Mouse (Mus musculus): Measurements from ENCODE around the gene Fam178b. TPM values are rescaled to one million over a fixed set of nuclear protein-coding genes. Genes with fewer than 3 reads are reported as not detected.

Gene Fam178b
- polyA plus RNA-seq, 1 experiment: 0.08 TPM

DNA sequence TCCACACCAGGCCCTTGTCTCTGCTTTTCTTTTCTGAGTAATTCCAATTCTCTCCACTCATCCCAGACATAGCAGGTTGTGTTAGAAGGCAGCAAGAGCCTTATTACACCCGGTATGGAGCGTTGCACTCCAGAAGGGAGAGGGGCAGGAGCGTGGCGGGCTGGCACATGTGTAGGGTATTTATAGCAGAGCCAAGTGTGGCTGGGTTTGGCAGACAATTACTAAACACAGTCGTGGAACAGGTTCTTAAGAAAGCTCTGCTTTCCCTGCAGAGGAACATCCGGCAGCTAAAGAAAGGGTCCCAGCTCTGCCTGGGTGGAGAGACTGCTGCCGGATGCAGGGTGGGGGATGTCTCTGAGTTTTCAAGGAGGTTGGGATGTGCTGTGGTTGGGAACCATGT, 76.0 kb downstream of the Fam178b start:
- Histone ChIP-seq H3ac (ENCODE audit: control insufficient read depth, insufficient read length, low read depth) (no peak overlapping the region), H3K27me3 (ENCODE audit: control insufficient read depth, insufficient read depth, insufficient read length) (no peaks in the 10 kb centered on the region), H3K79me3 (ENCODE audit: low read depth) (no peaks in the 10 kb centered on the region), H3K79me2 (ENCODE audit: control insufficient read depth, insufficient read depth) (no peaks in the 10 kb centered on the region), H3K36me3 (ENCODE audit: control insufficient read depth, insufficient read depth) (no peaks in the 10 kb centered on the region), H3K4me3 (ENCODE audit: insufficient read depth, poor library complexity, severe bottlenecking) (no peak overlapping the region)
- TF ChIP-seq USF1 (IDR thresholded peaks at IDR 0.05; ENCODE audit: low read depth): no peak
- no peak for TF ChIP-seq MAX (IDR thresholded peaks at IDR 0.05)
- no peak for TF ChIP-seq FOSL1 (IDR thresholded peaks at IDR 0.05; ENCODE audit: insufficient read depth, low read length, poor library complexity, severe bottlenecking)
- no peak for TF ChIP-seq CEBPB (IDR thresholded peaks at IDR 0.05; ENCODE audit: low read depth)
- no peak for TF ChIP-seq CTCF (IDR thresholded peaks at IDR 0.05; ENCODE audit: control insufficient read depth, insufficient read depth, insufficient read length)
- no peak for TF ChIP-seq MYOD1 (IDR thresholded peaks at IDR 0.05; ENCODE audit: control insufficient read depth, insufficient read length, low read depth)
- TF ChIP-seq MYOG (IDR thresholded peaks at IDR 0.05; ENCODE audit: control insufficient read depth, extremely low read depth, insufficient read length): no peak

DNA sequence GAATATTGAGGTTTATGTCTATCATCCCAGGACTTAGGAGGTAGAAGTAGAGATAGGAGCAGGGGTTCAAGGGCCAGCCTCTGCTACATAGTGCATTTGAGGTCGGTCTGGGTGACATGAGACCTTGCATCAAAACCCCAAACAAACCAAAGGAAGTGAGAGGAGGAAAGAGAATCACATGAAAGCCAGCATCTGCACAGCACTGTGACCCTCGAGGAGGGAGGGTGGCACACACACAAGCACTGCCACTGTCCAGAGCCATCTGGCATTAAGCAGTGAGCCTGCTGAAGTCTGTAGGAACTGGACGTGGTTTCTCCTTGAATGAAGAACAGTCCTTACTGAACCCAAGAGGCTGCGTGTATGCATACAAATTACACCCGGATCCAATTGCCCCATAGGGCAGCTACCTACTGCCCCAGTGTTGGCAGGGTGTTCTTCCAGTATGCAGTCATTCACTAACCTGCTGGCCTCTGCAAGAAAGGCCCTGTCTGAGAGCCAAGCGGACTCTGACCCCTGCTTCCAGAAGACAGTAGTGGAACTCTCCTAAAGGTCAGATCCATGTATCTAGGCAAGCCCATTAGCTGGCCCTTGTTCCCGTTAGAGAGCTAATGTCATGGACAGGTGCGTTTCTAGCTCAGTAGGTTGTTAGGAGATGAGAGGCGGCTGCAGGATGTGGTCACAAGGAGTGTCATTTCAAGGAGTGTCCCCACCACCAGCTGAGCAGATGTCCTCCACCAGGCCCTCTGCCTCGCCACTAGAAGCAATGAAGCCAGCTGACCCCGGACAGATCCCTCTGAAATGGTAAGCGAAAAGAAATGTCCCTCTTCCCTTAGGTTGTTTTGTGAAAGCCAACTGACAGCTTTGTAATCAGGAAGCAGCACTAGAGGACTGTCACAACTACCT, 78.5 kb downstream of the Fam178b start:
- H3K27me3 ChIP-seq (ENCODE audit: control insufficient read depth, insufficient read depth, insufficient read length): no peaks in the 10 kb centered on the region
- H3K36me3 ChIP-seq (ENCODE audit: control insufficient read depth, insufficient read depth): no peaks in the 10 kb centered on the region
- no peak overlapping the region for H3ac ChIP-seq (ENCODE audit: control insufficient read depth, insufficient read length, low read depth)
- no peaks in the 10 kb centered on the region for H3K79me2 ChIP-seq (ENCODE audit: control insufficient read depth, insufficient read depth)
- H3K4me3 ChIP-seq (ENCODE audit: insufficient read depth, poor library complexity, severe bottlenecking): no peak overlapping the region
- no peak for TF ChIP-seq USF1 (IDR thresholded peaks at IDR 0.05; ENCODE audit: low read depth)
- TF ChIP-seq CTCF (IDR thresholded peaks at IDR 0.05; ENCODE audit: control insufficient read depth, insufficient read depth, insufficient read length): no peak
- no peaks in the 10 kb centered on the region for H3K79me3 ChIP-seq (ENCODE audit: low read depth)

DNA sequence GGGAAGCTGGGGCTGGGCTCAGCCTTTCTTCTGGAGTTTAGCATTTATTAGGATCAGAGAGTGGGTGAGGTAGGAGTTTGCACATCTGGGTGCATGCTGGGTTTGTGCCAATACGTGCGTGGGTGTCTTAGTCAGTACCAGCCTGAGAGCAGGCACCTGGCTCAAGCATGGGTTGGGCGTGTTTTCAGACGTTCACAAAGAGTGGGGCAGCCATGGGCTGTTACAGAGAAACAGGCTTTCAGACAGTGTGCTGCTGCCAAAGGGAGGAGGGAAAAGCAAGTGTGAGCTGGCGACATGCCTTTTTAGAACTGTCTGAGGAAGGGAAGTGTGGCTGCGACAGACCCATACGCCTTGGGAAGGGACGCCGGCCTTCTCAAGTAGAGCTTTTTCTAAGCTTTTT, 79.6 kb downstream of the Fam178b start:
- no peaks in the 10 kb centered on the region for H3K79me3 ChIP-seq (ENCODE audit: low read depth)
- H3K4me3 ChIP-seq (ENCODE audit: insufficient read depth, poor library complexity, severe bottlenecking): no peak overlapping the region
- no peaks in the 10 kb centered on the region for H3K79me2 ChIP-seq (ENCODE audit: control insufficient read depth, insufficient read depth)
- no peaks in the 10 kb centered on the region for H3K36me3 ChIP-seq (ENCODE audit: control insufficient read depth, insufficient read depth)
- H3ac ChIP-seq (ENCODE audit: control insufficient read depth, insufficient read length, low read depth): no peak overlapping the region
- TF ChIP-seq CTCF (IDR thresholded peaks at IDR 0.05; ENCODE audit: control insufficient read depth, insufficient read depth, insufficient read length) (no peak), MAX (IDR thresholded peaks at IDR 0.05) (no peak), USF1 (IDR thresholded peaks at IDR 0.05; ENCODE audit: low read depth) (no peak), MYOD1 (IDR thresholded peaks at IDR 0.05; ENCODE audit: control insufficient read depth, insufficient read length, low read depth) (no peak), MYOG (IDR thresholded peaks at IDR 0.05; ENCODE audit: control insufficient read depth, extremely low read depth, insufficient read length) (no peak), FOSL1 (IDR thresholded peaks at IDR 0.05; ENCODE audit: insufficient read depth, low read length, poor library complexity, severe bottlenecking) (no peak), CEBPB (IDR thresholded peaks at IDR 0.05; ENCODE audit: low read depth) (no peak)
- H3K27me3 ChIP-seq (ENCODE audit: control insufficient read depth, insufficient read depth, insufficient read length): no peaks in the 10 kb centered on the region

DNA sequence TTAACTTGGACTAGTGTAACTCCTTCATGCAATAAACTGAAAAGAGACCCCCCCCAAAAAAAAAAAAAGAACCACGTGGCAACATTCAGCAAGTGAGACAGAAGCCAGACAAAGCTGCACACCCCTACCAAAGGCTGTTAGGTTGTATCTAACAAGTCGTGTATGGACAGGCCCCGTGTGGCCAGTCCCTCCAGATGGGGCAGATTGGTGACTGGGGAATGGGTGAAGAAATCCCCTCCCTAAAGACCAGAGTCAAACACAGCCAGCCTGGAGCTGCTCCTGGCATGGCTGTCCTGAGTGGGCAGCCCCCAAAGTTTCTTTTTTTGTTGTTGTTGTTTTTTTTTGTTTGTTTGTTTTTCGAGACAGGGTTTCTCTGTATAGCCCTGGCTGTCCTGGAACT, 80.7 kb downstream of the Fam178b start:
- no peak overlapping the region for H3ac ChIP-seq (ENCODE audit: control insufficient read depth, insufficient read length, low read depth)
- no peaks in the 10 kb centered on the region for H3K27me3 ChIP-seq (ENCODE audit: control insufficient read depth, insufficient read depth, insufficient read length)
- no peaks in the 10 kb centered on the region for H3K79me2 ChIP-seq (ENCODE audit: control insufficient read depth, insufficient read depth)
- TF ChIP-seq CEBPB (IDR thresholded peaks at IDR 0.05; ENCODE audit: low read depth): no peak
- no peak for TF ChIP-seq MYOD1 (IDR thresholded peaks at IDR 0.05; ENCODE audit: control insufficient read depth, insufficient read length, low read depth)
- TF ChIP-seq MYOG (IDR thresholded peaks at IDR 0.05; ENCODE audit: control insufficient read depth, extremely low read depth, insufficient read length): no peak
- TF ChIP-seq USF1 (IDR thresholded peaks at IDR 0.05; ENCODE audit: low read depth): no peak
- no peak for TF ChIP-seq FOSL1 (IDR thresholded peaks at IDR 0.05; ENCODE audit: insufficient read depth, low read length, poor library complexity, severe bottlenecking)
- no peaks in the 10 kb centered on the region for H3K79me3 ChIP-seq (ENCODE audit: low read depth)
- H3K4me3 ChIP-seq (ENCODE audit: insufficient read depth, poor library complexity, severe bottlenecking): no peak overlapping the region
- H3K36me3 ChIP-seq (ENCODE audit: control insufficient read depth, insufficient read depth): no peaks in the 10 kb centered on the region

DNA sequence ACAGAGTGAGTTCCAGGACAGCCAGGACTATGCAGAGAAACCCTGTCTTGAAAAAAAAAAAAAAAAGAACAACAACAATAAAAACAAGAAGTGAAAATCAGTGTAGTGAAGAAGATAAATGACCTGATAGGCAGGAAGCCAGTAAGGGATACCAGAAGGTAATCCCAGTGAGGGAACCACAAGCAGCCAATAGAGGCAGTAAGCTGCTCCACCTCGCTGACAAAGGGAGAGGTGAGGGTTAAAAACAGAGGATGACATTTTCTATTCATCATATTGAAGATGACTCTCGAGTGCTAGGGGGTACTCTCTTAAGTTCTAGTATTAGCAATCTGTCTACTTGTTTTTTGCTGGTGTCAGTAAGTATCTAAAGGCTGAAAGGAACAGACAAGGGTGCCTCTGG, 84.6 kb downstream of the Fam178b start:
- H3K36me3 ChIP-seq (ENCODE audit: control insufficient read depth, insufficient read depth): no peaks in the 10 kb centered on the region
- no peaks in the 10 kb centered on the region for H3K79me2 ChIP-seq (ENCODE audit: control insufficient read depth, insufficient read depth)

DNA sequence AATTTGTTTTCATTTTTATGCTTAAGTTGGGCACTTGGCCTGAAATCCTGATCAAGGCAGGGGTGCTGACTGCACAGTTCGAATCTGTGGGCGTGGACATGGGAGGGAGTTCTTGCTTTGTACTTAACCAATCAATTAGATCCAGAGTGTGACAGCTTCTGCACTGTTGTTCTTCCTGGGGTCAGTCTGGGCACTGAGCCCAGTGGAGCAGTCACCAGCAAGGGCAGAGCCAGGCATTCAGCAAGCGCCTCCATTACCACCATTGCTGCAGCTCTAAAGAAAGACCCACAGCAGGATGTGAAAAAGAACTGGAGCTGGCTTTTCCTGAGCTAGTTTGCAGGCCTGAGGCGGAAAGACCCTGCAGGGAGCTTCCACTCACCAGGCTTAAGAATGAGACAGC, 86.9 kb downstream of the Fam178b start:
- Histone ChIP-seq H3K79me2 (ENCODE audit: control insufficient read depth, insufficient read depth) (no peaks in the 10 kb centered on the region), H3K79me3 (ENCODE audit: low read depth) (no peaks in the 10 kb centered on the region), H3K27me3 (ENCODE audit: control insufficient read depth, insufficient read depth, insufficient read length) (no peaks in the 10 kb centered on the region), H3K4me3 (ENCODE audit: insufficient read depth, poor library complexity, severe bottlenecking) (no peak overlapping the region), H3K36me3 (ENCODE audit: control insufficient read depth, insufficient read depth) (no peaks in the 10 kb centered on the region), H3ac (ENCODE audit: control insufficient read depth, insufficient read length, low read depth) (no peak overlapping the region)
- no peak for TF ChIP-seq USF1 (IDR thresholded peaks at IDR 0.05; ENCODE audit: low read depth)
- TF ChIP-seq MYOD1 (IDR thresholded peaks at IDR 0.05; ENCODE audit: control insufficient read depth, insufficient read length, low read depth): no peak
- TF ChIP-seq MAX (IDR thresholded peaks at IDR 0.05): no peak
- TF ChIP-seq CEBPB (IDR thresholded peaks at IDR 0.05; ENCODE audit: low read depth): no peak
- TF ChIP-seq FOSL1 (IDR thresholded peaks at IDR 0.05; ENCODE audit: insufficient read depth, low read length, poor library complexity, severe bottlenecking): no peak
- no peak for TF ChIP-seq CTCF (IDR thresholded peaks at IDR 0.05; ENCODE audit: control insufficient read depth, insufficient read depth, insufficient read length)
- no peak for TF ChIP-seq MYOG (IDR thresholded peaks at IDR 0.05; ENCODE audit: control insufficient read depth, extremely low read depth, insufficient read length)

More for the DNA sequence above, 84.6 kb downstream of the Fam178b start:
- TF ChIP-seq MAX (IDR thresholded peaks at IDR 0.05): no peak
- no peak for TF ChIP-seq MYOG (IDR thresholded peaks at IDR 0.05; ENCODE audit: control insufficient read depth, extremely low read depth, insufficient read length)
- TF ChIP-seq FOSL1 (IDR thresholded peaks at IDR 0.05; ENCODE audit: insufficient read depth, low read length, poor library complexity, severe bottlenecking): no peak
- TF ChIP-seq USF1 (IDR thresholded peaks at IDR 0.05; ENCODE audit: low read depth): no peak
- no peak for TF ChIP-seq CTCF (IDR thresholded peaks at IDR 0.05; ENCODE audit: control insufficient read depth, insufficient read depth, insufficient read length)
- no peak for TF ChIP-seq CEBPB (IDR thresholded peaks at IDR 0.05; ENCODE audit: low read depth)
- H3ac ChIP-seq (ENCODE audit: control insufficient read depth, insufficient read length, low read depth): no peak overlapping the region
- no peaks in the 10 kb centered on the region for H3K27me3 ChIP-seq (ENCODE audit: control insufficient read depth, insufficient read depth, insufficient read length)
- no peaks in the 10 kb centered on the region for H3K79me3 ChIP-seq (ENCODE audit: low read depth)
- no peak overlapping the region for H3K4me3 ChIP-seq (ENCODE audit: insufficient read depth, poor library complexity, severe bottlenecking)

Data from C2C12 (cell line).